Mouse (Mus musculus): Measurements from ENCODE around the gene Dgke.

DNA sequence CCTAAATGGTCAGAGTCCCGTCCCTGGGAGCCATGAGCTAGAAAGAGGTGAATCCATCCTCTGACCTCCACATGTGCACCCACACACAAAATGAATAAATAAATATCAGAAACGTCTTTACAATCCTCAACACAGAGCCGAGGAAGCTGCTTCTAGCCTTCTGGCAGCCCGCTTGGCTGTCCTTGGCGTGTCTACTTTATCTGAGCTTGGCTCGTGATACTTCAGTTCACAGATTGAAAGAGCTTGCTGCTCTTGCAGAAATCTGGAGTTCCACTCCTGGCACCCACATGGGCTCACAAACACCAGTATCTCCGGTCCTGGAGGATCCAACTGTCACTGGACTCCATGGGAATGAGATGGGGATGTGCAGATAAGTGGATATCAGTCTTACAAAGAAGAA, 45.0 kb downstream of the Dgke start:
- no peak for TF ChIP-seq EP300 (IDR thresholded peaks at IDR 0.05; ENCODE audit: insufficient read depth, low read depth, low read length)
- no peak for TF ChIP-seq CTCF (IDR thresholded peaks at IDR 0.05; ENCODE audit: low read depth, low read length)
